Mouse (Mus musculus): ENCODE measurements around the gene Ccdc74a. TPM values are rescaled to one million over a fixed set of nuclear protein-coding genes. Genes with fewer than 3 reads are reported as not detected.

The Ccdc74a gene
- total RNA-seq, 2 experiments from 2014 or later = 0.82 to 1.5 TPM

- intact Hi-C loops (cut with DNase I; ENCODE audit: low total_unique reads) = no loop called here
- no peak for DNase-seq
Measured at GRCm38 (mm10) chr16:17639081-17639480, 7.2 kb upstream of the Ccdc74a start.

GRCm38 (mm10) chr16:17639951-17640350 is 6.3 kb upstream of the Ccdc74a start:
- intact Hi-C loops (cut with DNase I; ENCODE audit: low total_unique reads) = no loop called here
- no peak for DNase-seq

GRCm38 (mm10) chr16:17640706-17641105 is 5.6 kb upstream of the Ccdc74a start:
- intact Hi-C loops (cut with DNase I; ENCODE audit: low total_unique reads) = no loop called here
- no peak for DNase-seq

GRCm38 (mm10) chr16:17641301-17641700 is 5.0 kb upstream of the Ccdc74a start:
- DNase-seq = no peak
- intact Hi-C loops (cut with DNase I; ENCODE audit: low total_unique reads) = no loop called here

GRCm38 (mm10) chr16:17642311-17642710 is 4.0 kb upstream of the Ccdc74a start:
- intact Hi-C loops (cut with DNase I; ENCODE audit: low total_unique reads) = no loop called here
- DNase-seq = no peak

- intact Hi-C loops (cut with DNase I; ENCODE audit: low total_unique reads) = no loop called here
- DNase-seq = no peak
Measured at GRCm38 (mm10) chr16:17643437-17643990, 2.8 kb upstream of the Ccdc74a start.

GRCm38 (mm10) chr16:17647156-17647555 is 886 bp downstream of the Ccdc74a start:
- intact Hi-C loops (cut with DNase I; ENCODE audit: low total_unique reads) = no loop called here
- DNase-seq = no peak

GRCm38 (mm10) chr16:17647566-17648340 is 1.5 kb downstream of the Ccdc74a start:
- intact Hi-C loops (cut with DNase I; ENCODE audit: low total_unique reads) = no loop called here
- DNase-seq = no peak

- no peak for DNase-seq
- intact Hi-C loops (cut with DNase I; ENCODE audit: low total_unique reads) = no loop called here
Measured at GRCm38 (mm10) chr16:17649925-17650605, 3.8 kb downstream of the Ccdc74a start.

- intact Hi-C loops (cut with DNase I; ENCODE audit: low total_unique reads) = no loop called here
- DNase-seq = no peak
Measured at GRCm38 (mm10) chr16:17650711-17651110, 4.4 kb downstream of the Ccdc74a start.

GRCm38 (mm10) chr16:17652607-17653006 is 6.3 kb downstream of the Ccdc74a start:
- intact Hi-C loops (cut with DNase I; ENCODE audit: low total_unique reads) = no loop called here
- DNase-seq = no peak

- no peak for DNase-seq
- intact Hi-C loops (cut with DNase I; ENCODE audit: low total_unique reads) = no loop called here
Measured at GRCm38 (mm10) chr16:17653601-17654000, 7.3 kb downstream of the Ccdc74a start.

- intact Hi-C loops (cut with DNase I; ENCODE audit: low total_unique reads) = no loop called here
- no peak for DNase-seq
Measured at GRCm38 (mm10) chr16:17654188-17654795, 8.0 kb downstream of the Ccdc74a start.

GRCm38 (mm10) chr16:17656212-17656871 is 10.1 kb downstream of the Ccdc74a start:
- intact Hi-C loops (cut with DNase I; ENCODE audit: low total_unique reads) = no loop called here
- no peak for DNase-seq

- intact Hi-C loops (cut with DNase I; ENCODE audit: low total_unique reads) = no loop called here
- no peak for DNase-seq
Measured at GRCm38 (mm10) chr16:17665568-17665967, 19.3 kb downstream of the Ccdc74a start.

GRCm38 (mm10) chr16:17669886-17670285 is 23.6 kb downstream of the Ccdc74a start:
- intact Hi-C loops (cut with DNase I; ENCODE audit: low total_unique reads) = no loop called here
- DNase-seq = no peak

GRCm38 (mm10) chr16:17694860-17695259 is 48.6 kb downstream of the Ccdc74a start:
- no peak for DNase-seq
- intact Hi-C loops (cut with DNase I; ENCODE audit: low total_unique reads) = no loop called here
